Mouse (Mus musculus) liver, embryonic 15.5 days (tissue): Measurements from ENCODE around the gene Hps1. TPM values are rescaled to one million over a fixed set of nuclear protein-coding genes. Genes with fewer than 3 reads are reported as not detected.

Experiments used
- ATAC-seq: fragments of 200-750 bp; cut with Nextera tagmentation; 2 replicates; pipeline ENCODE4 v1.8.0; 2017; ENCODE audit warnings: moderate number of reproducible peaks, mild to moderate bottlenecking, moderate library complexity; ENCODE audit not compliant: insufficient read depth
- H3K27ac ChIP-seq: fragments of 300-500 bp; sonication (generic); replicated peaks from 2 replicates; pipeline ENCODE4 v1.5.1; 2015; ENCODE audit warnings: mild to moderate bottlenecking, inconsistent platforms
- H3K27me3 ChIP-seq: fragments of 300-500 bp; sonication (generic); 2 replicates; pipeline ENCODE4 v1.6.1; 2015; ENCODE audit warnings: mild to moderate bottlenecking, inconsistent platforms
- H3K36me3 ChIP-seq: fragments of 300-500 bp; sonication (generic); replicated peaks from 2 replicates; pipeline ENCODE4 v1.6.1; 2015; ENCODE audit warnings: moderate library complexity, mild to moderate bottlenecking, inconsistent platforms
- H3K4me1 ChIP-seq: fragments of 300-500 bp; sonication (generic); replicated peaks from 2 replicates; pipeline ENCODE4 v1.6.1; 2015; ENCODE audit warnings: inconsistent platforms
- H3K4me2 ChIP-seq: fragments of 300-500 bp; sonication (generic); 2 replicates; pipeline ENCODE4 v1.6.1; 2015; ENCODE audit warnings: moderate library complexity, mild to moderate bottlenecking, inconsistent platforms
- H3K4me3 ChIP-seq: fragments of 300-500 bp; sonication (generic); replicated peaks from 2 replicates; pipeline ENCODE4 v1.5.1; 2015; ENCODE audit warnings: mild to moderate bottlenecking, inconsistent platforms
- H3K9ac ChIP-seq: fragments of 300-500 bp; sonication (generic); 2 replicates; pipeline ENCODE4 v1.6.1; 2015; ENCODE audit warnings: moderate library complexity, mild to moderate bottlenecking, inconsistent platforms
- H3K9me3 ChIP-seq: fragments of 300-500 bp; sonication (generic); replicated peaks from 2 replicates; pipeline ENCODE4 v1.6.1; 2016; ENCODE audit warnings: inconsistent platforms
- WGBS: fragments of 180-500 bp; shearing (Covaris S2); methylation state at CpG from one replicate; pipeline ENCODE4 v1.1.7; 2015; ENCODE audit warnings: mixed read lengths; ENCODE audit not compliant: insufficient replicate concordance; 5-methylcytosine and 5-hydroxymethylcytosine counted together
- polyA plus RNA-seq: library from polyadenylated mRNA; unstranded; fragments of >200 nt; fragmentation: Nextera tagmentation; extraction: Ambion mirVana; gene quantifications from 2 replicates; pipeline ENCODE4 v1.2.1, GENCODE M21; 2015

The Hps1 gene
- polyA plus RNA-seq, 1 experiment from 2014 or later: 7.1 TPM

DNA sequence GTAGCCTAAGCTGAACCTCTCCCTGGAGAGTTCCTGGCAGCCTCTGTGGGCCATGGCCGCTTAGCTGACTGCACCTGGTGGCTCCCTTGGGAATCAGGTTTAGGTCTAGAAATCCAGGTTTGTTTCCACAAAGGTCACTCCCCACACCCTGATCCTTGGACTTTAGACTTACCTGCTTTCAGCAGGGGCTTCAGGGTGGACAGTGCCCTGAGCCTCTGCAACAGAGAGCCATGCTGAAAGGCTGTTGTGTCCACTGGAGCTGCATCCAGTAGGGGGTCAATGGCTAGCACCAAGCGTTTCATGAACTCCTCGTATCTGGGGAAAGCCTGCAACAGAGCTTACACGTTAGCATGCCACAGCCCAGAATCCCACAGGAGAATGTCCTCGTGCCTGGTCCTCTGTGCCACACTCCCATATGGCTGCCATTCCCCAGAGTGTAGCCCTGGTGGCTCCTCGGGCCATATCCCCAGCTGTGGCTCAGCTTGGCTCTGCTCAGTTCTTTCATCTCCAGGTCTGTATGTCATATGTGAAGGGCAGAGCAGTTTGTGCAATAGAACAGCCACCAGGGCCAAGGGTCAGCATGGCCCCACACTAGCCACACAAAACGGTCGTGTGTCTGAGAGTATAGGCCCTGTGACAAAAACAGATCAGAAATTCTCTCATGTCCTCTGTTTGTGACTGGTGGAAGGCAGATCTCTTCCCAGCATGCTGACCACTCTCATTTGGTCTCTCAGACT, 39.4 kb downstream of the Hps1 start:
- no peaks in the 10 kb centered on the region for H3K36me3 ChIP-seq
- no peak overlapping the region for H3K9ac ChIP-seq
- H3K4me1 ChIP-seq: peaks cover 20% of the 10 kb centered on the region
- WGBS: 49% methylated on average over 8 of the region's 8 CpGs
- H3K27ac ChIP-seq: no peak overlapping the region
- ATAC-seq: peak; percentile 33; the same call in 1 of the 2 replicates
- H3K4me2 ChIP-seq: no peak overlapping the region
- no peaks in the 10 kb centered on the region for H3K27me3 ChIP-seq
- H3K4me3 ChIP-seq: no peak overlapping the region
- no peaks in the 10 kb centered on the region for H3K9me3 ChIP-seq

GRCm38 (mm10) chr19:42739734-42740133, 40.0 kb downstream of the Hps1 start:
- H3K27ac ChIP-seq: no peak overlapping the region
- H3K27me3 ChIP-seq: no peaks in the 10 kb centered on the region
- no peak overlapping the region for H3K4me3 ChIP-seq
- no peak overlapping the region for H3K9ac ChIP-seq
- ATAC-seq: no peak
- no peaks in the 10 kb centered on the region for H3K9me3 ChIP-seq
- H3K36me3 ChIP-seq: no peaks in the 10 kb centered on the region
- peaks cover 14% of the 10 kb centered on the region for H3K4me1 ChIP-seq
- 45% methylated on average over 6 of the region's 6 CpGs for WGBS
- H3K4me2 ChIP-seq: no peak overlapping the region

DNA sequence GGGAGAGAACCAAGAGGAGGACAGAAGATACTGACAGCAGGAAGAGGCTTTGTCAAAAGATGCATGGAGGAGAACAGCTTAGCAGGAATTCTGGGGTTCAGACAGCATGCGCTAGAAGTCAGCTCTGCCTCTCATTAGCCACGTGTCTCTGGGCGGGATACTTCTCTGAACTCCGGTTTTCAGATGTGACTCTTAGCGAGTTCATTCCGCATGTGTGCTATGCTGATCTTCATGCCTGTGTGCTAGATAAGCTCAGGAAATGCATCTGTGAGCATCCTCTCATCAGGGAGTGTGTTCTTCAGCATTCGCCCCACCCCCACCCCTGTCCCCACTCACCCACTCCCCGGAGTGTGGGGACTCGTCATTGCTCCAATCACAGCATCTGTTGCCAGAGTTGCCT, 42.0 kb downstream of the Hps1 start:
- 49% methylated on average over 9 of the region's 9 CpGs for WGBS
- no peak overlapping the region for H3K27ac ChIP-seq
- no peak overlapping the region for H3K9ac ChIP-seq
- no peaks in the 10 kb centered on the region for H3K36me3 ChIP-seq
- H3K9me3 ChIP-seq: no peaks in the 10 kb centered on the region
- H3K4me3 ChIP-seq: no peak overlapping the region
- H3K4me2 ChIP-seq: no peak overlapping the region
- no peak for ATAC-seq
- H3K4me1 ChIP-seq: peaks cover 3% of the 10 kb centered on the region; the same call in 1 of the 2 replicates
- H3K27me3 ChIP-seq: no peaks in the 10 kb centered on the region

GRCm38 (mm10) chr19:42734982-42735381, 44.8 kb downstream of the Hps1 start:
- Histone ChIP-seq H3K4me2 (no peak overlapping the region), H3K27ac (no peak overlapping the region), H3K4me3 (no peak overlapping the region), H3K27me3 (no peaks in the 10 kb centered on the region), H3K9me3 (no peaks in the 10 kb centered on the region), H3K9ac (no peak overlapping the region), H3K36me3 (no peaks in the 10 kb centered on the region), H3K4me1 (peaks cover 3% of the 10 kb centered on the region; the same call in 1 of the 2 replicates)
- 36% methylated on average over 5 of the region's 5 CpGs for WGBS
- ATAC-seq: no peak

DNA sequence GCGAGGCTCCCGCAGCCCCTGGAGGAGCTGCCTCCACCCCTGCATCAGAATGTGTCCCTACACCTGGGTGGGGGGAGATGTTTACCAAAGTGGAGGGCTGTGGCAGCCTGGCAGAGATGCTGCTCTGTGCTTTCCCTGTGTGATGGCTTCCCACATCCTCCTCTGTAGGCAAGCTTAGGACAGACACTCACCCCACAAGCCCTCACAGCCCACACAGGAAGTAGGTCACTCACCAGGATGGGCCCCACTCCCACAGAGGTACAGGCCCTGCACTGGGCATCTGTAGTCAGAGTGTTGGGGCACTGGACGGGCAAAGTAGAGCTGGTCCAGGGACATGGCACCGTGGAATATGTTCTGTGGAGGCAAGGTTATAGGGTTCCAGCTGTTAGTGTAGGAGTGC, 52.4 kb downstream of the Hps1 start:
- H3K27me3 ChIP-seq: no peaks in the 10 kb centered on the region
- no peaks in the 10 kb centered on the region for H3K9me3 ChIP-seq
- H3K4me2 ChIP-seq: no peak overlapping the region
- H3K36me3 ChIP-seq: no peaks in the 10 kb centered on the region
- H3K27ac ChIP-seq: no peak overlapping the region
- no peak for ATAC-seq
- no peak overlapping the region for H3K9ac ChIP-seq
- H3K4me1 ChIP-seq: peaks cover 4% of the 10 kb centered on the region; the same call in 1 of the 2 replicates
- WGBS: 69% methylated on average over 4 of the region's 4 CpGs
- no peak overlapping the region for H3K4me3 ChIP-seq

GRCm38 (mm10) chr19:42726766-42727165, 53.0 kb downstream of the Hps1 start:
- Histone ChIP-seq H3K9ac (no peak overlapping the region), H3K9me3 (no peaks in the 10 kb centered on the region), H3K4me3 (no peak overlapping the region), H3K36me3 (no peaks in the 10 kb centered on the region), H3K27ac (no peak overlapping the region), H3K27me3 (no peaks in the 10 kb centered on the region), H3K4me2 (no peak overlapping the region), H3K4me1 (peaks cover 9% of the 10 kb centered on the region; the same call in 1 of the 2 replicates)
- WGBS: 75% methylated on average over 10 of the region's 10 CpGs
- no peak for ATAC-seq

GRCm38 (mm10) chr19:42725973-42726350, 53.8 kb downstream of the Hps1 start:
- Histone ChIP-seq H3K9ac (no peak overlapping the region), H3K4me1 (peaks cover 9% of the 10 kb centered on the region; the same call in 1 of the 2 replicates), H3K36me3 (no peaks in the 10 kb centered on the region), H3K4me2 (no peak overlapping the region), H3K27ac (no peak overlapping the region), H3K9me3 (no peaks in the 10 kb centered on the region), H3K4me3 (no peak overlapping the region), H3K27me3 (no peaks in the 10 kb centered on the region)
- no peak for ATAC-seq
- WGBS: 66% methylated on average over 3 of the region's 3 CpGs

- WGBS: 37% methylated on average over 16 of the region's 16 CpGs
- no peak for ATAC-seq
- no peak overlapping the region for H3K4me2 ChIP-seq
Measured at GRCm38 (mm10) chr19:42725056-42725972, 54.5 kb downstream of the Hps1 start.

GRCm38 (mm10) chr19:42723302-42723701, 56.5 kb downstream of the Hps1 start:
- Histone ChIP-seq H3K9me3 (no peaks in the 10 kb centered on the region), H3K4me2 (no peak overlapping the region), H3K36me3 (no peaks in the 10 kb centered on the region), H3K27me3 (no peaks in the 10 kb centered on the region), H3K9ac (no peak overlapping the region), H3K4me1 (peaks cover 9% of the 10 kb centered on the region; the same call in 1 of the 2 replicates), H3K27ac (no peak overlapping the region), H3K4me3 (no peak overlapping the region)
- WGBS: 61% methylated on average over 6 of the region's 6 CpGs
- no peak for ATAC-seq

More at GRCm38 (mm10) chr19:42725056-42725972, 54.5 kb downstream of the Hps1 start:
- Histone ChIP-seq H3K9ac (no peak overlapping the region), H3K4me1 (peaks cover 9% of the 10 kb centered on the region; the same call in 1 of the 2 replicates), H3K9me3 (no peaks in the 10 kb centered on the region), H3K27ac (no peak overlapping the region), H3K36me3 (no peaks in the 10 kb centered on the region), H3K4me3 (no peak overlapping the region), H3K27me3 (no peaks in the 10 kb centered on the region)

- Histone ChIP-seq H3K36me3 (no peaks in the 10 kb centered on the region), H3K4me3 (no peak overlapping the region), H3K4me2 (no peak overlapping the region), H3K27ac (no peak overlapping the region), H3K9ac (no peak overlapping the region), H3K27me3 (no peaks in the 10 kb centered on the region), H3K9me3 (no peaks in the 10 kb centered on the region), H3K4me1 (peaks cover 9% of the 10 kb centered on the region; the same call in 1 of the 2 replicates)
- ATAC-seq: no peak
- WGBS: 32% methylated on average over 2 of the region's 2 CpGs
Measured at GRCm38 (mm10) chr19:42722500-42722899, 57.3 kb downstream of the Hps1 start.

DNA sequence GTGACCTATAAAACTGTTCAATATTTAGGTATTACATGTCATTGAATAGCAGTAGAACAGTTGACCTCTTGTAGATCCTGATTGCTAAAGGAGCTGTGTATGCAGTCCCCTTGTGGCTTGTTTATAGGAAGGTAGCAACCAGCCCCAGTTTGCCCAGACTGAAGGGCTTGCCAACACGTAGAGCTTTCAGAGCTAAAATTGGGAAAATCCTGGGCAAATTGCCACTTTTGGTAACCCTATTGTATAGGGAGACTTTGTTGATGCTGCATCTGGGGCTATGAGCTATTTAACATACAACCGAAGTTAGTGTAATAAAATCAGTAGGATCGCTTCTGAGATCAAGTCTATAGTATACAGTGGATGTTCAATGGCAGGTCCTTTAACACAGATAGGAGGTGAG, 61.7 kb downstream of the Hps1 start:
- no peak for ATAC-seq
- WGBS: 57% methylated on average over 3 of the region's 3 CpGs
- Histone ChIP-seq H3K4me3 (no peak overlapping the region), H3K36me3 (no peaks in the 10 kb centered on the region), H3K4me1 (peaks cover 9% of the 10 kb centered on the region; the same call in 1 of the 2 replicates), H3K9me3 (no peaks in the 10 kb centered on the region), H3K4me2 (no peak overlapping the region), H3K9ac (no peak overlapping the region), H3K27me3 (no peaks in the 10 kb centered on the region; the same call in 1 of the 2 replicates), H3K27ac (no peak overlapping the region)
